Mouse (Mus musculus): ENCODE results near the gene Dppa1. TPM values are rescaled to one million over a fixed set of nuclear protein-coding genes. Genes with fewer than 3 reads are reported as not detected.
"Not testable (repeated sequence)": the region's sequence is repeated elsewhere in the genome, so short reads cannot be mapped to it uniquely, and the experiment has no call there.

Dppa1 gene
- total RNA-seq (2022) = not detected

- DNase-seq (ENCODE audit: low spot score in 2 of 2) = no peak
These were observed at the start of gene Dppa1 for GRCm38 (mm10) chr11:46629211-46629795. TSS of gene Dppa1 (minus strand) at chr11:46629261.

- DNase-seq (ENCODE audit: low spot score in 2 of 2) = no peak
These were observed 38.9 kb upstream of the Dppa1 start for GRCm38 (mm10) chr11:46667938-46668337.

- no peak for DNase-seq (ENCODE audit: low spot score in 2 of 2)
These were observed 38.0 kb upstream of the Dppa1 start for GRCm38 (mm10) chr11:46667105-46667504.

GRCm38 (mm10) chr11:46665599-46666522, 36.8 kb upstream of the Dppa1 start:
- DNase-seq (ENCODE audit: low spot score in 2 of 2) = peak in 1 of 2 experiments; percentile 6

GRCm38 (mm10) chr11:46663215-46663614, 34.2 kb upstream of the Dppa1 start:
- DNase-seq (ENCODE audit: low spot score in 2 of 2) = no peak

GRCm38 (mm10) chr11:46652476-46652875, 23.4 kb upstream of the Dppa1 start:
- DNase-seq (ENCODE audit: low spot score in 2 of 2) = no peak

GRCm38 (mm10) chr11:46649655-46650054, 20.6 kb upstream of the Dppa1 start:
- DNase-seq (ENCODE audit: low spot score in 2 of 2) = not testable (repeated sequence)

GRCm38 (mm10) chr11:46644824-46645223, 15.8 kb upstream of the Dppa1 start:
- no peak for DNase-seq (ENCODE audit: low spot score in 2 of 2)

- DNase-seq (ENCODE audit: low spot score in 2 of 2) = no peak
These were observed 7.5 kb upstream of the Dppa1 start for GRCm38 (mm10) chr11:46636568-46636967.

- not testable (repeated sequence) for DNase-seq (ENCODE audit: low spot score in 2 of 2)
These were observed 6.5 kb upstream of the Dppa1 start for GRCm38 (mm10) chr11:46635516-46635915.

GRCm38 (mm10) chr11:46631635-46632034, 2.6 kb upstream of the Dppa1 start:
- peak; percentile 12 to 32 for DNase-seq (ENCODE audit: low spot score in 2 of 2)

GRCm38 (mm10) chr11:46620414-46621168, 8.5 kb downstream of the Dppa1 start:
- DNase-seq (ENCODE audit: low spot score in 2 of 2) = peak in 1 of 2 experiments; percentile 15

- DNase-seq (ENCODE audit: low spot score in 2 of 2) = no peak
These were observed 9.1 kb downstream of the Dppa1 start for GRCm38 (mm10) chr11:46619929-46620328.

- DNase-seq (ENCODE audit: low spot score in 2 of 2) = no peak
These were observed 36.6 kb downstream of the Dppa1 start for GRCm38 (mm10) chr11:46592416-46592815.

GRCm38 (mm10) chr11:46582741-46583140, 46.3 kb downstream of the Dppa1 start:
- DNase-seq (ENCODE audit: low spot score in 2 of 2) = no peak

GRCm38 (mm10) chr11:46580428-46580827, 48.6 kb downstream of the Dppa1 start:
- DNase-seq (ENCODE audit: low spot score in 2 of 2) = no peak

- no peak for DNase-seq (ENCODE audit: low spot score in 2 of 2)
These were observed 50.2 kb downstream of the Dppa1 start for GRCm38 (mm10) chr11:46578771-46579281.

- DNase-seq (ENCODE audit: low spot score in 2 of 2) = no peak
These were observed 57.7 kb downstream of the Dppa1 start, which contains the start of gene BC053393 for GRCm38 (mm10) chr11:46571327-46571726. TSS of gene BC053393 (plus strand) at chr11:46571536.

GRCm38 (mm10) chr11:46569107-46569506, 60.0 kb downstream of the Dppa1 start:
- DNase-seq (ENCODE audit: low spot score in 2 of 2) = no peak

GRCm38 (mm10) chr11:46565967-46566366, 63.1 kb downstream of the Dppa1 start:
- no peak for DNase-seq (ENCODE audit: low spot score in 2 of 2)

GRCm38 (mm10) chr11:46564671-46565070, 64.4 kb downstream of the Dppa1 start:
- no peak for DNase-seq (ENCODE audit: low spot score in 2 of 2)

- DNase-seq (ENCODE audit: low spot score in 2 of 2) = no peak
These were observed 68.0 kb downstream of the Dppa1 start for GRCm38 (mm10) chr11:46561096-46561495.
